Mouse (Mus musculus) urinary bladder, adult 18-20 months (tissue): ENCODE measurements around the gene Upf2.

Experiments used
- DNase-seq, 2 experiments: peaks; one replicate each; pipeline ENCODE4 v3.0.0; 2022; ENCODE audit warnings: low spot score in 2 of 2, mixed read lengths in 2 of 2

The Upf2 gene

GRCm38 (mm10) chr2:5950766-5951595 lies at the start of gene Upf2:
Gene Upf2, plus strand, starts transcription at chr2:5951469.
- peak; percentile 86 to 92 for DNase-seq

- no peak for DNase-seq
These were observed 45.2 kb upstream of the Upf2 start for GRCm38 (mm10) chr2:5906092-5906491.

DNA sequence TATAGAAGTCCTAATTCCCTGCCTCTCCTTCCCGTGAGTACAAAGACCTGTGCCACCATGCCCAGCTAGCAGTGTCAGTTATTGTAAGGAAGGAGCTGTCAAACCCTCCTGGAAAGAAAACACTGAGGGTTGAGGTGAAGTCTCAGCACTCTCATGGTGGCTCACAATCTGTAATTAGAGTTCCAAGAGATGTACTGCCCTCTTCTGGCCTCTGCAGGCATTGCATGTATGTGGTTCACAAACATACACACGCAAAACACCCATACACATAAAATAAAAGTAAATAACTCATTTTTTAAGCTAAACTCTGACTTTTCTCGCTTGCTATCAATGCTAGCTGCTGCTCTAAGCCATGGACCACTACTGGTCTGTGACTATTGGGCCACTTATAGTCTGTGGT lies 44.6 kb upstream of the Upf2 start:
- no peak for DNase-seq

GRCm38 (mm10) chr2:5911282-5911965 lies 39.8 kb upstream of the Upf2 start:
- DNase-seq: no peak

GRCm38 (mm10) chr2:5922823-5923222 lies 28.4 kb upstream of the Upf2 start:
- DNase-seq: no peak

- DNase-seq: no peak
These were observed 27.5 kb upstream of the Upf2 start for GRCm38 (mm10) chr2:5923786-5924185.

DNA sequence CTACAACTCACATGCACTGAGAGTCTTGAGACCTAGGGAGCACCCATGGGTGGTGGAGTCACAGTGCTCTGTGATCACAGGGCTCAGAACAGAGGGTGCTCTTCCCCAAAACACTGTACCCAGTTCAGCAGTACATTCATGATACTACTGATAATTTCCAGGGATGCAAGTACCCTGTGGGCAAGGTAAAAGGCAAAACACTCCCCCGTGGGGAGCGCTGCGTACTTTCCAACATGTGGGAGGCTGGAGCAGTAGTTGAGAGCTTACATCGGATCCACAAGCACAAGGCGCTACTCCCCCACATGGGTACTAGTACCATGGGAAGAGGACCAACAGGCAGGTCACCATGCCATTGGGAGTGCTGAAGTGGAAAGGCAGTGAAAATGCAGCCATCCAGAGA lies 23.8 kb upstream of the Upf2 start:
- no peak for DNase-seq

DNA sequence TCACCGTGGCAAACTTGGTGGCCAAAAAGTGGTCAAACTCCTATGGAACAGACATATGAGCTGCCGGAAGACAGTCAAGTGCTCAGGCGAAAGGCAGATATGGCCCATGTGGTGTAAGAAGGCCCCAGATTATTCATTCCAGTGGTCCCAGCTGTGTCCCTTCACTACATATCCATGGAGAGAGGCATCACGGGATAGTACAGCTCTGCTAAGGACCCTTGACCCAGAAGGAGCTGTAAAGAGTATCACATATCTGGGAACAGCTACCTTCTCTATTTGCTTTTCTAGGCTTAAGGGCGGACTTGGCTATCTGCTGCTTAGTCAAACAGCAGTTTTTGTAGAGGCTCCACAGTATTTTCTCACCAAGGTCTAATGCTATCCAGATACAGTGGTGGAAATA lies 21.5 kb upstream of the Upf2 start:
- DNase-seq: no peak

DNA sequence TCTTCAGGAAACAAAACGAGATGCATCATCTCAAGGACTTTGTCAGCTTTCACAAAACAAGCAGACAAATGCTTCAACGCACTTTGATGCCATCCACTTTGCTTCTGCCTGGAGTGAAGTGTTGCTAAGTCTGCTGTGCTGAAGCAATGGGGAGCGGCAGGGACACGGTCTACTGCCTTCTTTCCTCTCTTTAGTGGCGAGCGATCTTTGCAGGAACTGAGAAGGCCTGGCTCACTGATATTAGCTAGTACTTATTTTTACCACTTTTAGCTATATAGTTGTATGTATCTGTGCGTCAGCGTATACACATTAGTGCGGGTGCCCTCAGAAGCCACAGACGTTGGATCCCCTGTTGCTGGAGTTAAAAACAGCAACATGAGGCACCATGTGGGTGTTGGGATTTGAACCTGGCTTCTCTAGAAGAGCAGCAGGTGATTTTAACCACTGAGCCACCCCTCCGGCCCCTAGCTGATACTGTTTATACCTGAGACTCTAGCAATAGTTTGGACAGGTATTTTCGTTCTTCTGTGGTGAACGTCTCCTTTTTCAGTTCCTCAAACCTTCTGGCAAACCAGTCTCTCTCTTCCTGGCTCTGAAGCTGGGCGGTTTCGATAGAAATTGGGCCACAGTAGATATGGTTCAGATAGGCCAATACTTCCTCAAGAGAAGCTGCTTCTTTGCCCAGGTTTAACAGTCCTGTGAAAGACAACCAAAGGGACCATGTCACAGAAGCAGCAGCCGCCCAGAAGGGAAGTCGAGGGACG lies 20.8 kb upstream of the Upf2 start:
- no peak for DNase-seq

DNA sequence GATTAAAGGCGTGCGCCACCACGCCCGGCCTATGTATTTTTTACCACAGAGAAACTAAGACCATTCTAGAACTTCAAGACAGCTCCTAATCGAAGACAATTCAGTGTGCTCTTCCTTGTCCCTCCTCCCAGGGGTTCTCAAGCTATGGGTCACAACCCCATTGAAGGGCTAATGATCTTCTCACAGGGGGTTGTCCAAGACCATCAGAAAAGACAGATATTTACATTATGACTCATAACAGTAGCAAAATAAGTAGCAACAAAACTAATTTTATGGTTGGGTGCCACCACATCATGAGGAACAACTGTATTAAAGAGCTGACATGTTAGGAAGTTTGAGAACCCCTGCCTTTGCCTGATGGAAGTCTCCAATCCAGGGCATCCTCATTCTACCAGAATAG lies 19.3 kb upstream of the Upf2 start:
- DNase-seq: no peak

DNA sequence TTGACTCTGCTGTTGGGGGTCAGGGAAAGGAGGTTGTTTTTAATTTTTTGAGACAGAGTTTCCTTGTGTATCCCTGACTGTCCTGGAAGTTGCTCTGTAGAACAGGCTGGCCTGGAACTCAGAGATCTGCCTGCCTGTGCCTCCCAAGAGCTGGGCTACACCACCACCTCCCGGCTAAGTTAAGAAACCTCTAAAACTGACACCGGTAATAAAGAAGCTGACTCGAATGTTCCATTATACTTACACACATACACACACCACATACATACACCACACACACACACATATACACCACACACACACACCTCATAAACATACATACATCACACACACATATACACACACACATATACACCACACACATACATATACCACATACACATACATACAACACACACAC lies 16.3 kb upstream of the Upf2 start:
- no peak for DNase-seq

GRCm38 (mm10) chr2:5936068-5936467 lies 15.2 kb upstream of the Upf2 start:
- DNase-seq: no peak

- no peak for DNase-seq
These were observed 14.7 kb upstream of the Upf2 start for GRCm38 (mm10) chr2:5936550-5936949.

DNA sequence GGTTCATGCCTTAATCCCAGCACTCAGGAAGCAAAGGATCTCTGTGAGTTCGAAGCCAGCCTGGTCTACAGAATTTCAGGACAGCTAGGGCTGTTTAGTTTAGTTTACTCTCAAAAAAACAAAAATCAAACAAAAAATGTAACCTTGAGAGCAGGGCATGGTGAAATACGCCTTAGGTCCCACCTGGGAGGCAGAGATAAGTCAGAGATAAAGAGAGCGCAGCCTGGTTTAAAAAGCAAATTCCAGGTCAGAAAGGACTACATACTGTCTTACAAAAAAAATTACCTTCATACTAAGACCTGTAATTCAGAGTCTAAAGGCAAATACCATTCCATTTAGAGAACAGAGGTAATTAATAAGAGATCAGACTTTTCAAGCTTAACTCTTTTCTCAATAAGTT lies 11.9 kb upstream of the Upf2 start:
- DNase-seq: no peak

GRCm38 (mm10) chr2:5939911-5940310 lies 11.4 kb upstream of the Upf2 start:
- DNase-seq: no peak

GRCm38 (mm10) chr2:5940936-5941335 lies 10.3 kb upstream of the Upf2 start:
- DNase-seq: no peak

DNA sequence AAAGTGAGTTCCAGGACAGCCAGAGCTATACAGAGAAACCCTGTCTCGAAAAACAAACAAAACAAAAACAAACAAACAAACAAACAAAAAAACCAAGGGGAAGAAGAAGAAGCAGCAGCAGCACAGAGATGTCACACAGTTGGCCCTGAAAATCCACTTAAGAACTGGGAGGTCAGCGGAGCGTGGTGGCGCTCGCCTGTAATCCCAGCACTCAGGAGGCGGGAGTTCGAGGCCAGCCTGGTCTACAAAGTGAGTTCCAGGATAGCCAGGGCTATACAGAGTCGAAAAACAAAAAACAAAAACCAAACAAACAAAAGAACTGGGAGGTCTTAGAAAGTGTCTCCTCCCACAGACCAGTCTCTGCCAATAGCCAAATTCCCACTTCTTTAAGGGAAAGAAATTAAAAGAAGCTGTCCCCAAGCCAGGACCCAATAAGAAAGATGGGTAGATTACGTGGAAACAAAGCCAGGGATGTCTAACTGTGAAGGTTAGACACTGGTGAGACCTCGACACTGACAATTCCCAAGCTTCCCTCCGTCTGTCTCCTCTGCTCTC lies 9.3 kb upstream of the Upf2 start:
- no peak for DNase-seq

- DNase-seq: peak; percentile 23 to 55
These were observed 8.7 kb upstream of the Upf2 start, which contains the start of gene Dhtkd1 for GRCm38 (mm10) chr2:5942416-5943032. Gene Dhtkd1, minus strand, starts transcription at chr2:5942792.

- no peak for DNase-seq
These were observed 8.2 kb upstream of the Upf2 start for GRCm38 (mm10) chr2:5943071-5943470.

- DNase-seq: no peak
These were observed 5.6 kb upstream of the Upf2 start for GRCm38 (mm10) chr2:5945629-5946028.

DNA sequence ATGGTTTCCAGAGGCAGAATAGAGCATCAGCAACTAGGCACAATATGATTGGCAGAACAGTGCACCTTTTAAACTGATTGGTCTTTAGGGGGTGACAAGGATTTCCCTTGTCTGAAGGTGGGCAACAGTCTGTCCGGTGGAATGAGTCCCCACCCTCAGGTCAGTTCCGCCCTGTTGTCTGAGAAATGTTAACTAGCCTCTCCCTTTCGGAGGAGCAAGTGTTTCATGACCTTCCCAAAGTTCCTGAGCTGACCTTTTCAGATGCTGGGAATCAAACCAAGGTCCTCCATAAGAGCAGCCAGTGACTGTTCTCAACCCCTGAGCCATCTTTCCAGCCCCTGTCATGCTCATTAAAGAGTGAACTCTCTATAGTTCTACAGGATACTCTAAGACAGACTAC lies 4.4 kb upstream of the Upf2 start:
- no peak for DNase-seq

GRCm38 (mm10) chr2:5948964-5949363 lies 2.3 kb upstream of the Upf2 start:
- no peak for DNase-seq
